21 mouse cellular contexts compared by ENCODE assay signal in the genomic region with DNA sequence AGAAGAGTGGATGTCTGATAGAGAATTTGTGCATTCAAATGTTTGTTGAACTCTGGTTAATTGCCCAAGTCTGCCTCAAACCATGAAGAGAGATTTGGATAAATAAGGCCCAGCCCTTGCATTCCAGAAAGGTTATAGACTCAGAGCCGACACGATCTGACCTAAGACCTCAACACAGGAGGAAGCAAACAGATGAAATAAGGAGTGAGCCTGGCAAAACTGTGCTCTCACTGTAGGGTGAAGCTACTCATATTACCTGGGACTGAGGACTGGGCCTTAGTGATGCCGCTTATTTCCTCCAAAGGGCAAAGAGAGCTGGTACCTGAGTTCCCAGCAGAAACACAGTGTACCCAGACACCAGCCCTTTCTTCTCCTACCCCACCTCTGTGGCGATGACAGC.
DNase-seq lines count a peak whose midpoint lies in the region; ATAC-seq and TF ChIP-seq lines count a peak whose summit lies in the region.
"Had no signal": no experiment of that assay in that cellular context is flagged by ENCODE, and none has a peak within 500 bp of the region (broad histone marks: within the 10 kb centered on the region; RNA-seq: fewer than 3 reads in every experiment).

No protein-coding gene starts in this region.

- no peak for DNase-seq in embryonic facial prominence, embryonic 10.5 days (ENCODE audit: low spot score)
- no peak for DNase-seq in lung, postnatal 36 days
- no peak for DNase-seq in limb, embryonic 10.5 days (ENCODE audit: low spot score)
- no peak for DNase-seq in cerebellum, adult 2 months
- no peak for DNase-seq in liver
- DNase-seq: adrenal gland, postnatal 10 days; cerebellum, adult 11 months; cerebellum, adult 9-10 months; cerebellum, postnatal 25 days; gastrocnemius, postnatal 10 days; heart, adult 2 months; heart, postnatal 10 days; heart, postnatal 4 days had no signal

- no peak overlapping the region for H3K4me3 ChIP-seq in embryonic facial prominence, embryonic 12.5 days
- H3K4me3 ChIP-seq in embryonic facial prominence, embryonic 10.5 days: no peak overlapping the region
- no peak overlapping the region for H3K4me3 ChIP-seq in lung, embryonic 16.5 days (ENCODE audit: low read length)
- H3K4me3 ChIP-seq in limb, embryonic 10.5 days: no peak overlapping the region
- no peak overlapping the region for H3K4me3 ChIP-seq in limb, embryonic 15.5 days
- H3K4me3 ChIP-seq in cerebellum, adult 2 months (replicated peaks; ENCODE audit: insufficient read depth, low read depth, low read length): no peak overlapping the region
- H3K4me3 ChIP-seq: erythroblast, embryonic 14.5 days; forebrain, embryonic 10.5 days; forebrain, embryonic 15.5 days; heart, adult 2 months; hindbrain, embryonic 12.5 days had no signal

- WGBS in embryonic facial prominence, embryonic 12.5 days: 47% methylated on average over 4 of the region's 4 CpGs
- WGBS in embryonic facial prominence, embryonic 10.5 days: 52% methylated on average over 4 of the region's 4 CpGs
- WGBS in lung, embryonic 16.5 days: 46% methylated on average over 4 of the region's 4 CpGs
- WGBS in limb, embryonic 10.5 days: 68% methylated on average over 4 of the region's 4 CpGs
- WGBS in limb, embryonic 15.5 days: 56% methylated on average over 4 of the region's 4 CpGs
- 82% methylated on average over 4 of the region's 4 CpGs for WGBS in cerebellum, adult 2 months

- no peaks in the 10 kb centered on the region for H3K9me3 ChIP-seq in embryonic facial prominence, embryonic 12.5 days
- no peaks in the 10 kb centered on the region for H3K9me3 ChIP-seq in embryonic facial prominence, embryonic 10.5 days
- H3K9me3 ChIP-seq in lung, embryonic 16.5 days (ENCODE audit: control insufficient read depth, low read length): no peaks in the 10 kb centered on the region
- no peaks in the 10 kb centered on the region for H3K9me3 ChIP-seq in limb, embryonic 10.5 days (replicated peaks)
- no peaks in the 10 kb centered on the region for H3K9me3 ChIP-seq in limb, embryonic 15.5 days
- H3K9me3 ChIP-seq: forebrain, embryonic 10.5 days; forebrain, embryonic 15.5 days; hindbrain, embryonic 12.5 days had no signal

- H3K9ac ChIP-seq in embryonic facial prominence, embryonic 12.5 days: no peak overlapping the region
- H3K9ac ChIP-seq in lung, embryonic 16.5 days (ENCODE audit: low read length): no peak overlapping the region
- no peak overlapping the region for H3K9ac ChIP-seq in limb, embryonic 15.5 days
- H3K9ac ChIP-seq: forebrain, embryonic 15.5 days; hindbrain, embryonic 12.5 days had no signal

- TF ChIP-seq POLR2A in cerebellum, adult 2 months (IDR thresholded peaks at IDR 0.05; ENCODE audit: borderline replicate concordance, insufficient read depth, low read length): no peak

- H3K36me3 ChIP-seq in embryonic facial prominence, embryonic 12.5 days: no peaks in the 10 kb centered on the region
- no peaks in the 10 kb centered on the region for H3K36me3 ChIP-seq in embryonic facial prominence, embryonic 10.5 days (replicated peaks)
- H3K36me3 ChIP-seq in lung, embryonic 16.5 days (ENCODE audit: control insufficient read depth, insufficient read depth, low read length): no peaks in the 10 kb centered on the region
- no peaks in the 10 kb centered on the region for H3K36me3 ChIP-seq in limb, embryonic 10.5 days
- no peaks in the 10 kb centered on the region for H3K36me3 ChIP-seq in limb, embryonic 15.5 days
- H3K36me3 ChIP-seq: forebrain, embryonic 10.5 days; forebrain, embryonic 15.5 days; hindbrain, embryonic 12.5 days had no signal

- ATAC-seq in embryonic facial prominence, embryonic 12.5 days (ENCODE audit: insufficient number of reproducible peaks, insufficient read depth, low FRiP score, low TSS enrichment): no peak
- peak; percentile 23; the same call in 1 of the 2 replicates for ATAC-seq in lung, embryonic 16.5 days (ENCODE audit: low read depth)
- ATAC-seq in limb, embryonic 15.5 days (ENCODE audit: insufficient number of reproducible peaks, low FRiP score, low TSS enrichment, low read depth): no peak
- ATAC-seq: forebrain, embryonic 15.5 days; hindbrain, postnatal 0 days had no signal

- H3K27me3 ChIP-seq in embryonic facial prominence, embryonic 12.5 days: no peaks in the 10 kb centered on the region
- peaks cover 2% of the 10 kb centered on the region; the same call in 1 of the 2 replicates for H3K27me3 ChIP-seq in embryonic facial prominence, embryonic 10.5 days (replicated peaks; ENCODE audit: low read depth, poor library complexity, severe bottlenecking)
- H3K27me3 ChIP-seq in lung, embryonic 16.5 days (ENCODE audit: control insufficient read depth, insufficient read depth, low read depth, low read length): no peaks in the 10 kb centered on the region
- H3K27me3 ChIP-seq in limb, embryonic 10.5 days (ENCODE audit: low read depth, poor library complexity, severe bottlenecking): no peaks in the 10 kb centered on the region
- no peaks in the 10 kb centered on the region for H3K27me3 ChIP-seq in limb, embryonic 15.5 days
- no peaks in the 10 kb centered on the region for H3K27me3 ChIP-seq in cerebellum, adult 2 months (ENCODE audit: control insufficient read depth, insufficient read depth, low read length)
- H3K27me3 ChIP-seq: forebrain, embryonic 15.5 days; hindbrain, embryonic 12.5 days had no signal

- 0 out of 2 replicates have a peak overlapping the region, but pooled peaks have one; percentile 57 for H3K27ac ChIP-seq in embryonic facial prominence, embryonic 12.5 days
- no peak overlapping the region; the same call in 1 of the 2 replicates for H3K27ac ChIP-seq in embryonic facial prominence, embryonic 10.5 days (replicated peaks)
- no peak overlapping the region for H3K27ac ChIP-seq in lung, embryonic 16.5 days (ENCODE audit: low read length)
- H3K27ac ChIP-seq in limb, embryonic 10.5 days: peak overlapping the region; percentile 53; the same call in 1 of the 2 replicates
- H3K27ac ChIP-seq in limb, embryonic 15.5 days: peak overlapping the region; percentile 83
- no peak overlapping the region for H3K27ac ChIP-seq in cerebellum, adult 2 months (ENCODE audit: insufficient read depth, low read length)
- H3K27ac ChIP-seq: forebrain, embryonic 10.5 days; forebrain, embryonic 15.5 days; hindbrain, embryonic 12.5 days; hindbrain, postnatal 0 days had no signal

- H3K4me1 ChIP-seq in embryonic facial prominence, embryonic 12.5 days: peaks cover 21% of the 10 kb centered on the region
- peaks cover 31% of the 10 kb centered on the region for H3K4me1 ChIP-seq in embryonic facial prominence, embryonic 10.5 days
- peaks cover 7% of the 10 kb centered on the region; the same call in 1 of the 2 replicates for H3K4me1 ChIP-seq in lung, embryonic 16.5 days (replicated peaks; ENCODE audit: control insufficient read depth, insufficient read depth, low read length)
- H3K4me1 ChIP-seq in limb, embryonic 10.5 days: peaks cover 24% of the 10 kb centered on the region
- H3K4me1 ChIP-seq in limb, embryonic 15.5 days: peaks cover 36% of the 10 kb centered on the region
- peaks cover 22% of the 10 kb centered on the region for H3K4me1 ChIP-seq in cerebellum, adult 2 months (ENCODE audit: control insufficient read depth, insufficient read depth, low read length)
- H3K4me1 ChIP-seq: forebrain, embryonic 10.5 days had no signal

- no peak overlapping the region for H3K4me2 ChIP-seq in embryonic facial prominence, embryonic 12.5 days (replicated peaks)
- no peak overlapping the region for H3K4me2 ChIP-seq in lung, embryonic 16.5 days (ENCODE audit: low read depth, low read length)
- H3K4me2 ChIP-seq in limb, embryonic 15.5 days: no peak overlapping the region
- H3K4me2 ChIP-seq: forebrain, embryonic 15.5 days; hindbrain, embryonic 12.5 days had no signal

- no peak for TF ChIP-seq CTCF in cerebellum, adult 2 months (IDR thresholded peaks at IDR 0.05; ENCODE audit: borderline replicate concordance, insufficient read depth, low read depth, low read length)

Comparison
In these comparisons a context has a peak if more than half of its experiments do, and no peak if none do; other contexts are left out.
1. H3K27ac ChIP-seq: peak in embryonic facial prominence, embryonic 12.5 days (single experiment), limb, embryonic 10.5 days (single experiment) and limb, embryonic 15.5 days (single experiment); none in embryonic facial prominence, embryonic 10.5 days (single experiment), lung, embryonic 16.5 days (single experiment) and cerebellum, adult 2 months (single experiment).